Mouse (Mus musculus): ENCODE results near the gene Med24. TPM values are rescaled to one million over a fixed set of nuclear protein-coding genes. Genes with fewer than 3 reads are reported as not detected.
"Not testable (repeated sequence)": the region's sequence is repeated elsewhere in the genome, so short reads cannot be mapped to it uniquely, and the experiment has no call there.

Gene Med24
- polyA plus RNA-seq, 1 experiment = 55.1 TPM

- WGBS = under 1% methylated on average over 17 of the region's 17 CpGs
- H3K4me1 ChIP-seq (ENCODE audit: control insufficient read depth, insufficient read depth, low read length) = peaks cover 26% of the 10 kb centered on the region
- DNase-seq = no peak
- H3K4me3 ChIP-seq (replicated peaks; ENCODE audit: extremely low read depth, low read depth, low read length) = peak overlapping the region; percentile 80
- TF ChIP-seq CTCF (IDR thresholded peaks at IDR 0.05; ENCODE audit: insufficient read depth, low read length) (no peak), POLR2A (IDR thresholded peaks at IDR 0.05; ENCODE audit: borderline replicate concordance, extremely low read depth, low read depth, low read length) (no peak)
These were observed 11.9 kb upstream of the Med24 start for GRCm38 (mm10) chr11:98741051-98741620.

- DNase-seq = peak; percentile 56
- TF ChIP-seq POLR2A (IDR thresholded peaks at IDR 0.05; ENCODE audit: borderline replicate concordance, extremely low read depth, low read depth, low read length) = peak; percentile 5; the same call in 1 of the 2 replicates
- TF ChIP-seq CTCF (IDR thresholded peaks at IDR 0.05; ENCODE audit: insufficient read depth, low read length) = no peak
- WGBS = under 1% methylated on average over 22 of the region's 22 CpGs
- Histone ChIP-seq H3K4me1 (ENCODE audit: control insufficient read depth, insufficient read depth, low read length) (peaks cover 26% of the 10 kb centered on the region), H3K4me3 (replicated peaks; ENCODE audit: extremely low read depth, low read depth, low read length) (peak within 1 kb of the TSS; percentile 80)
These were observed 11.3 kb upstream of the Med24 start, which contains the start of gene Thra for GRCm38 (mm10) chr11:98740393-98741050. Gene Thra, plus strand, starts transcription at chr11:98740638.

GRCm38 (mm10) chr11:98740026-98740392 is 10.8 kb upstream of the Med24 start:
- Histone ChIP-seq H3K4me1 (ENCODE audit: control insufficient read depth, insufficient read depth, low read length) (peaks cover 26% of the 10 kb centered on the region), H3K4me3 (replicated peaks; ENCODE audit: extremely low read depth, low read depth, low read length) (peak overlapping the region; percentile 35)
- no peak for TF ChIP-seq CTCF (IDR thresholded peaks at IDR 0.05; ENCODE audit: insufficient read depth, low read length)
- no peak for TF ChIP-seq POLR2A (IDR thresholded peaks at IDR 0.05; ENCODE audit: borderline replicate concordance, extremely low read depth, low read depth, low read length)
- WGBS = 24% methylated on average over 8 of the region's 8 CpGs
- DNase-seq = no peak

DNA sequence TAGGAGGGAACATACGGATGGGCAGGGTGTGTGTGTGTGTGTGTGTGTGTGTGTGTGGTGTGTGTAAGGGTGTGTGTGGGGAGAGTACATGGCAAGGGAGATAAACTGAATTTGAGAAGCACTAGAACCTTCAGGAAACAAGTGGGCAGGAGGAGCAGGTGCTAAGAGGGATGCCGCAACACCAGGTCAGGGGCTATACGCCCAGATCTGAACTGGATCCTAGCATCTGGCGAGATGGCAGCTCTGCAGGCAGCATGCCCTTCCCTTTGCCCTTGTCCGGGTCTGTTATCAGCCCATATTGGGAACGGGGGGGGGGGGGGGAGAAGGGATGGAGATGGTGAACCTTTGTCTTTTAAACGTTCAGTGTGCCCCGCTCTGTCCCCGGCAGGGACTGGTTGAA is 9.7 kb upstream of the Med24 start:
- Histone ChIP-seq H3K4me3 (replicated peaks; ENCODE audit: extremely low read depth, low read depth, low read length) (no peak overlapping the region), H3K4me1 (ENCODE audit: control insufficient read depth, insufficient read depth, low read length) (peaks cover 20% of the 10 kb centered on the region)
- TF ChIP-seq CTCF (IDR thresholded peaks at IDR 0.05; ENCODE audit: insufficient read depth, low read length) (no peak), POLR2A (IDR thresholded peaks at IDR 0.05; ENCODE audit: borderline replicate concordance, extremely low read depth, low read depth, low read length) (no peak)
- WGBS = 72% methylated on average over 9 of the region's 9 CpGs
- DNase-seq = no peak

DNA sequence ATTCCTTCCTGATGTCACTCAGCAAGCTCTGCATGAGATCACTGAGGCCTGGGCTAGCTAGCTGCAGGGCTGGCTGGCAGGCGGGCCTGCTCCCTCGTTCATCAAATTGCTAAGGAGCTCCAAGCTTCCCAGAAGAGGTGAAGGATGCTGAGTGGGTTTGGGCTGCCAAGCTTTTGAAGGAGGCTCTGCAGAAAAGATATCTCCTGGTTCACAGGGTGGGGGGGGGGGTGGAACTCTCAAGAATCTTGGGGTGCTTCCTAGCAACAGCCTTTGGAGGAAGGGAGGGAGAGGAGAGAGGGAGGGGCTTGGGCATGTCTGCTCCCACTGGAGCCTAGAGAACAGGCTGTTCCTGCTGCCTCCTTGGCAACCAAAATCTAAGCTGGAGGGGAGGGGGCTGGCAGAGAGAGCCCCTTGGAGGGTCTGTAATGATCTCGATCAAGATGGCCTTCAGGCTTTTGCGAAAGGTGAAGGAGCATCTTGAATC is 9.2 kb upstream of the Med24 start:
- Histone ChIP-seq H3K4me3 (replicated peaks; ENCODE audit: extremely low read depth, low read depth, low read length) (no peak overlapping the region), H3K4me1 (ENCODE audit: control insufficient read depth, insufficient read depth, low read length) (peaks cover 15% of the 10 kb centered on the region)
- DNase-seq = no peak
- 62% methylated on average over 4 of the region's 4 CpGs for WGBS
- TF ChIP-seq CTCF (IDR thresholded peaks at IDR 0.05; ENCODE audit: insufficient read depth, low read length) = no peak
- TF ChIP-seq POLR2A (IDR thresholded peaks at IDR 0.05; ENCODE audit: borderline replicate concordance, extremely low read depth, low read depth, low read length) = no peak

DNA sequence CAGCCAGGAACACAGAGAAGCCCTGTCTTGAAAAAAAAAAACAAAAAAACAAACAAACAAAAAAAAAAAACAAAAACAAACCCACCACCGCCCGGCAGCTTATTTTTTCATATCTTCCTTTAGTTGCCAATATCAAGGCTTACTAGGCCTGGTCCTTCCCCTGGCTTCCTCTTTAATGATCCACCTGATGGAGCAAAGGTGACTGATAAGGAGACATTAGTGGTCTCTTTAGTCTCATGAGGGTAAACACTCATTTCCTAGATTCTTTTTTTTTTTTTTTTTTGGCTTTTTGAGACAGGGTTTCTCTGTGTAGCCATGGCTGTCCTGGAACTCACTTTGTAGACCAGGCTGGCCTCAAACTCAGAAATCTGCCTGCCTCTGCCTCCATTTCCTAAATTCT is 8.0 kb upstream of the Med24 start:
- 81% methylated on average over 2 of the region's 2 CpGs for WGBS
- H3K4me1 ChIP-seq (ENCODE audit: control insufficient read depth, insufficient read depth, low read length); H3K4me3 ChIP-seq (replicated peaks; ENCODE audit: extremely low read depth, low read depth, low read length): not testable (repeated sequence)

DNA sequence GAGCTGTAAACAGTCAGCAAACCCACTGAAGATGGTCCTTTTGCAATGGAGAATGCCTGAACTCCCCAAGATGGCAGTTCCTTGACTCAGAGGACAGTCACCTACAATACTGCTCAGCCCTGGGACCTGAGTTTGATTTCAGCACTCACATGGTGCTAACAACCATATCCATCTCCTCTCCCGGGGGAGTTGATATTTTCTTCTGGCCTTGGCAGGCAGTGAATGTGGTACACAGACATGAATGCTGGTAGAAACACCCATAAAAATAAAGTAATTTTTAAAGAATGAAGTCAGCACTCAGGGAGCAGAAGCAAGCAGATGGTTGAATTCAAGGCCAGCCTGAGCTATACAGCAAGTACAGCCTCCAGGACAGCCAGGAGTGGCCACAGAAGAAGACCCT is 6.9 kb upstream of the Med24 start:
- no peak for TF ChIP-seq POLR2A (IDR thresholded peaks at IDR 0.05; ENCODE audit: borderline replicate concordance, extremely low read depth, low read depth, low read length)
- no peak for TF ChIP-seq CTCF (IDR thresholded peaks at IDR 0.05; ENCODE audit: insufficient read depth, low read length)
- Histone ChIP-seq H3K4me3 (replicated peaks; ENCODE audit: extremely low read depth, low read depth, low read length) (no peak overlapping the region), H3K4me1 (ENCODE audit: control insufficient read depth, insufficient read depth, low read length) (peaks cover 8% of the 10 kb centered on the region)
- WGBS = 77% methylated on average over 1 of the region's 1 CpGs
- DNase-seq = no peak

More for the DNA sequence above, 8.0 kb upstream of the Med24 start:
- DNase-seq = not testable (repeated sequence)

DNA sequence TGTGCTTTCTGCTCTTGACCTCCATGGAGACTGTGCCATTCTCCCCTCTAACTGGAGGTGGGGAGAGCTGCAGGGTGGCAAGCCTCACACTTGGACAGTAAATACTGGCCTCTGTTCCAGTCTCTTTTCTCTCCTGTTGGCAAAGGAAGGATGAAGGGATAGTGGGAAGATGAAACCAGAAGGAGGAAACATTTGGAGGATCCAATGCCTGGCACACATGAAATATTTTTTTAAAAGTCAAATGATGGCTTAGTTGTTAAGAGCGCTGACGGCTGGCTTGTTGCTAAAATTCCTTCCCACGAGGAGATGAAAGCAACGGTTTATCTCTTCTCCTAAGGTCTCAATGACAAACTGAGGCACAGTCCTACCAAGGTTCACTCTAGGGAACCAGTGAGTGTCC is 5.9 kb upstream of the Med24 start:
- 93% methylated on average over 4 of the region's 4 CpGs for WGBS
- peaks cover 2% of the 10 kb centered on the region for H3K4me1 ChIP-seq (ENCODE audit: control insufficient read depth, insufficient read depth, low read length)
- no peak for TF ChIP-seq POLR2A (IDR thresholded peaks at IDR 0.05; ENCODE audit: borderline replicate concordance, extremely low read depth, low read depth, low read length)
- DNase-seq = no peak
- no peak overlapping the region for H3K4me3 ChIP-seq (replicated peaks; ENCODE audit: extremely low read depth, low read depth, low read length)

- 77% methylated on average over 3 of the region's 3 CpGs for WGBS
- no peak for TF ChIP-seq POLR2A (IDR thresholded peaks at IDR 0.05; ENCODE audit: borderline replicate concordance, extremely low read depth, low read depth, low read length)
- no peak for TF ChIP-seq CTCF (IDR thresholded peaks at IDR 0.05; ENCODE audit: insufficient read depth, low read length)
- Histone ChIP-seq H3K4me1 (ENCODE audit: control insufficient read depth, insufficient read depth, low read length) (no peaks in the 10 kb centered on the region), H3K4me3 (replicated peaks; ENCODE audit: extremely low read depth, low read depth, low read length) (no peak overlapping the region)
- no peak for DNase-seq
These were observed 4.8 kb upstream of the Med24 start for GRCm38 (mm10) chr11:98734020-98734419.

GRCm38 (mm10) chr11:98731134-98731533 is 1.9 kb upstream of the Med24 start:
- DNase-seq = no peak
- no peak overlapping the region for H3K4me3 ChIP-seq (replicated peaks; ENCODE audit: extremely low read depth, low read depth, low read length)
- WGBS = 35% methylated on average over 5 of the region's 5 CpGs
- TF ChIP-seq POLR2A (IDR thresholded peaks at IDR 0.05; ENCODE audit: borderline replicate concordance, extremely low read depth, low read depth, low read length) = no peak
- no peak for TF ChIP-seq CTCF (IDR thresholded peaks at IDR 0.05; ENCODE audit: insufficient read depth, low read length)
- no peaks in the 10 kb centered on the region for H3K4me1 ChIP-seq (ENCODE audit: control insufficient read depth, insufficient read depth, low read length)
